Mouse (Mus musculus) ES-E14 (cell line): ENCODE data around the gene Ap3d1.

Experiments
- CHD2 ChIP-seq: IDR thresholded peaks from 2 replicates; pipeline ENCODE4 v1.6.1; 2014; ENCODE audit warnings: mild to moderate bottlenecking, low read depth, low read length, inconsistent platforms
- HCFC1 ChIP-seq: IDR thresholded peaks from 2 replicates; pipeline ENCODE4 v1.6.1; 2012; ENCODE audit warnings: low read length, inconsistent platforms, borderline replicate concordance; ENCODE audit not compliant: insufficient read depth
- MAFK ChIP-seq: IDR thresholded peaks from 2 replicates; pipeline ENCODE4 v1.6.1; 2014; ENCODE audit warnings: mild to moderate bottlenecking, low read depth, low read length, inconsistent platforms; ENCODE audit not compliant: insufficient read depth
- ZNF384 ChIP-seq: IDR thresholded peaks from 2 replicates; pipeline ENCODE4 v1.6.1; 2012; ENCODE audit warnings: low read depth, low read length, inconsistent platforms

DNA sequence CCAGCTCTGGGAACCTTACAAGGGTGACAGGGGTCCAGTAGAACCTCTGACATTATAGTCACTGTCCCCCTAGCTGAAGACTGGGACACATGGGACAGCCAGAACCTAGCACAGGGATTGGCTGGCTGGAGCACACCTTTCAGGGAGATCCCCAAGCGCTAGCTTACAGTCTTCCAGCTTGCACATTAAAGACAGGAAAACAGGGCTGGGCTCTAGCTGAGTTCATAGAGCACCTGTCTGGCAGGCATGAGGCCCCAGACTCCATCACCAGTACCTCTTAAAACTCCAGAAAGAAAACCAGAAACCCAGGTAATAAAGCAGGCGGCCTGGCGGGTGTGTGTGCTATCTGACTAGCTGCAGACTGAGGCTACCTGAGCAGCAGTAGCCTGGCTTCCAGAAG is 68.4 kb downstream of the Ap3d1 start:
- TF ChIP-seq HCFC1 (no peak), MAFK (no peak), CHD2 (no peak), ZNF384 (no peak)
